Mouse (Mus musculus): ENCODE measurements around the gene Camk1g. TPM values are rescaled to one million over a fixed set of nuclear protein-coding genes. Genes with fewer than 3 reads are reported as not detected.

Camk1g gene
- total RNA-seq, 1 experiment from 2014 or later = 0.56 TPM

DNA sequence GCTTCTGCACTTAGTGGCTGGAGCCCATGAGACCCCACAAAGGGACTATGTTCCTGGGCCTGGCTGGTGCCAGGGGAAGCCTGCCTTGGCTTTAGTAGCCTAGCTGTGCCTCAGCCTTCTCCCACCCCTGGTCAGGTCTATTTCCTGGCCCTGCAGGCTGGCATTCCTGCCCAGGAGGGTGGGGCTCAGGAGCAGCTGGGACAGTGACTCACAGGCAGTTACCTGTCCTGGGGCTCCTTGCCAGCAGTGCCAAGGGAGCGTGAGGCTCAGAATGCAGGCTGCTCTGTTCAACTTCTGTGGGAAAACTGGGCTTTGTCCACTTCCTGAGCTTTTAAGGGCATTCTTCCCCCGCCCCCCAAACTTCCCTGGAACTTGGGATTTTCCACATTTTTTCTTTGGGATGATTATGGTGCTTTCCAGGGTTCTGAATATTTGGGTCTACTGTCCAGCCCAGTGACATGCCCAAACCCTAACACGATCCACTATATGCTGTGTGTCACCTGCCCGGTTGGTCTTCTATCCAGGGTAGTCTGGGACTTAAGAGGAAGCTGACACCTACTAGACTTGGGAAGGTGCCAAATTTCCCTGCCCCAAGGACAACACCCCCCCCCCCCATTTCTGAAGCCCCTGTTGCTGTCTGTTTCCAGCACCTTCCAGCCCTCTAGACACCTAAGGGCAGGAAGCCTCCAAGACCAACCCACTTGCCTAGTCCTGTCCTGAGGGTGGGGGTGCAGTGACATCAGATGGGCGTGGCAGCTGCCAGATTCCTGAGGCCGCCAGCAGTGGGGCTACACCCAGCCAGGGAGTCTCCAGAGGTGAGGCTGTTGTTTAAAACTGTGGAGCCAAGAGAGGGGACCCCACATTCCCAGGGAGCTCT, 68.6 kb downstream of the Camk1g start:
- DNase-seq = no peak

DNA sequence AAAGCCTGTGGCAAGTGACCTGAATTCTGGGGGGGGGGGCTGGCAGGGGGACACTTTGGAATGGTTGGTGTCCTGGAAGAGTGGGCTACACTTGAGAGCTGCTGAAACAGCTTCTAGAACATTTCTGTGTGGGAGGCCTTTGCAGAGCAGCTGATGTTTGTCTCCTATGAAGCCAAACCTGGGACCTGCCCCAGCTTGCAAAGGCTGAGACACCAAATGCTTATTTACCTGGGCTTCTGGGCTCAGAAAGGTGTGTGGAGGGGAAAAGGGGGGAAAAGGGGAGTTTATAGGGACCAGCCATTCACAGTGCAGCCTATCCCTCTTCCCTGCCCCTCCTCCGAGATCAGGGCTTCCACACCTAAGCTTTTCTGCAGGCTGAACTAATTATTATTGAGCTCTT, 70.1 kb downstream of the Camk1g start:
- DNase-seq = no peak

DNA sequence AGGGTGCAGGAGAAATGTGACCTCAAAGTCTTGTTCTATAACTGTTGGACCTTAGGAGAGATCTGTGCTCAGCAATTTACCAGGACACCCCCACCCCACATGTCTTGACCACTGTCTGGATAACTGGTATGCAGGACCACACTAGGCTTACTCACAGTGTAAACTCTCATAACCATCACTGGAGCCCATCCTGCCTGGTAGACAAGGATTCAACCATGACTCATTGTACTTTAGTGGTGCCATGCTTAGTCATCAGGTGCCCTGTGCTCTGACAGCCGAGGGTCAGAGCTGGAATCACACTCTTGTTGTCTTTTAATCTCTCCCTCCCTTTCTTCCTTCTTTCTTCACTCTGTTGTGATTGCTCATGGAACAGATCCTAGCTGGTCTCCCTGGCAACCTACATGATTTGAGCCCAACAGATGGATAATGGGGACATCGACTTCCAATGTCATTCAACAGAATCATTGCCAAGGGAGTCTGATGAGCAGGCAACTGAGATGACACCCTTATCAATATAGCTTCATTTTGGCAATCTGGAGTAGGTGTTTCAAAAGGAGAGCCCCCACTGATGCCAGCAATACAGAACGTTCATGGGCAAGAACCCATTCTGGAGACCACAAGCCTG, 71.8 kb downstream of the Camk1g start:
- DNase-seq = peak; percentile 35

Other genes with a start within 250 kb of the Camk1g start
- 18.9 and 19.5 TPM in 2 replicates for gene Diexf, start 240.0 kb downstream of the Camk1g start, total RNA-seq (2021)
- gene Irf6, start 217.2 kb downstream of the Camk1g start, total RNA-seq (2021) = 1.1 and 2.9 TPM in 2 replicates
- gene A130010J15Rik, start 202.3 kb downstream of the Camk1g start, total RNA-seq (2021) = 2.8 and 5.4 TPM in 2 replicates
- 5.0 and 22.9 TPM in 2 replicates for gene Traf3ip3, start 168.6 kb downstream of the Camk1g start, total RNA-seq (2021)
- 1.0 and 2.3 TPM in 2 replicates for gene Lamb3, start 162.6 kb downstream of the Camk1g start, total RNA-seq (2021)
- gene Hsd11b1, start 106.2 kb downstream of the Camk1g start, total RNA-seq (2021) = 26.4 and 82.7 TPM in 2 replicates
- 163 and 182 TPM in 2 replicates for gene G0s2, start 97.1 kb downstream of the Camk1g start, total RNA-seq (2021)